Mouse (Mus musculus) kidney, adult 9 months (tissue): ENCODE results near the gene Pole.

Source experiments
- DNase-seq: peaks from one replicate; pipeline ENCODE4 v3.0.0; 2022

Gene Pole

GRCm38 (mm10) chr5:110345553-110345952 is 59.4 kb downstream of the Pole start:
- DNase-seq: no peak

GRCm38 (mm10) chr5:110347006-110347405 is 60.9 kb downstream of the Pole start:
- no peak for DNase-seq

GRCm38 (mm10) chr5:110354716-110355115 is 68.6 kb downstream of the Pole start:
- DNase-seq: peak; percentile 58

- DNase-seq: peak; percentile 88
Measured at GRCm38 (mm10) chr5:110357531-110358179, 71.5 kb downstream of the Pole start.

GRCm38 (mm10) chr5:110361465-110361864 is 75.4 kb downstream of the Pole start:
- no peak for DNase-seq

GRCm38 (mm10) chr5:110362813-110363178 is 76.7 kb downstream of the Pole start:
- DNase-seq: no peak

GRCm38 (mm10) chr5:110363179-110363821 is 77.2 kb downstream of the Pole start:
- DNase-seq: peak; percentile 55

GRCm38 (mm10) chr5:110363822-110364545 is 77.9 kb downstream of the Pole start:
- DNase-seq: no peak

GRCm38 (mm10) chr5:110376802-110377433 is 90.8 kb downstream of the Pole start:
- DNase-seq: peak; percentile 78

GRCm38 (mm10) chr5:110378181-110378583 is 92.1 kb downstream of the Pole start:
- DNase-seq: no peak

GRCm38 (mm10) chr5:110379086-110379485 is 93.0 kb downstream of the Pole start:
- no peak for DNase-seq

- DNase-seq: no peak
Measured at GRCm38 (mm10) chr5:110379823-110380222, 93.7 kb downstream of the Pole start.

- DNase-seq: no peak
Measured at GRCm38 (mm10) chr5:110384491-110384890, 98.4 kb downstream of the Pole start.

GRCm38 (mm10) chr5:110385263-110385662 is 99.2 kb downstream of the Pole start:
- no peak for DNase-seq

GRCm38 (mm10) chr5:110386371-110387330 is 100.5 kb downstream of the Pole start:
- peak; percentile 67 for DNase-seq
